Mouse (Mus musculus) liver, postnatal 0 days (tissue): Measurements from ENCODE around the gene Megf8. TPM values are rescaled to one million over a fixed set of nuclear protein-coding genes. Genes with fewer than 3 reads are reported as not detected.
A peak's percentile ranks its signal among the peaks of the same experiment; 100 is the strongest.

Source experiments
- ATAC-seq: fragments of 200-750 bp; cut with Nextera tagmentation; 2 replicates; pipeline ENCODE4 v1.8.0; 2017; ENCODE audit warnings: mild to moderate bottlenecking, moderate library complexity
- DNase-seq: peaks from one replicate; pipeline ENCODE4 v3.0.0-alpha.2; 2016
- H3K27ac ChIP-seq: fragments of 300-500 bp; sonication (generic); 2 replicates; pipeline ENCODE4 v1.5.1; 2014; ENCODE audit warnings: antibody characterized with exemption, moderate library complexity, mild to moderate bottlenecking, low read depth
- H3K27me3 ChIP-seq: fragments of 300-500 bp; sonication (generic); 2 replicates; pipeline ENCODE4 v1.6.1; 2014; ENCODE audit warnings: low read length, control low read depth, mixed read lengths; ENCODE audit not compliant: insufficient read depth
- H3K36me3 ChIP-seq: fragments of 300-500 bp; sonication (generic); replicated peaks from 2 replicates; pipeline ENCODE4 v1.6.1; 2014; ENCODE audit warnings: mild to moderate bottlenecking, control low read depth, low read length, moderate library complexity, mixed read lengths; ENCODE audit not compliant: insufficient read depth
- H3K4me1 ChIP-seq: fragments of 300-500 bp; sonication (generic); 2 replicates; pipeline ENCODE4 v1.6.1; 2014; ENCODE audit warnings: antibody characterized with exemption, mild to moderate bottlenecking, control low read depth; ENCODE audit not compliant: insufficient read depth
- H3K4me2 ChIP-seq: fragments of 300-500 bp; sonication (generic); 2 replicates; pipeline ENCODE4 v1.6.1; 2014; ENCODE audit warnings: low read depth, mild to moderate bottlenecking, low read length, moderate library complexity, mixed read lengths
- H3K4me3 ChIP-seq: fragments of 300-500 bp; sonication (generic); 2 replicates; pipeline ENCODE4 v1.5.1; 2014; ENCODE audit warnings: low read depth, low read length
- H3K9ac ChIP-seq: fragments of 300-500 bp; sonication (generic); replicated peaks from 2 replicates; pipeline ENCODE4 v1.6.1; 2014; ENCODE audit warnings: mild to moderate bottlenecking, moderate library complexity
- H3K9me3 ChIP-seq: fragments of 300-500 bp; sonication (generic); 2 replicates; pipeline ENCODE4 v1.6.1; 2016; ENCODE audit warnings: mild to moderate bottlenecking, control low read depth, low read length, mixed read lengths
- CTCF ChIP-seq: sonication (generic); IDR thresholded peaks from 2 replicates; pipeline ENCODE4 v1.5.1; 2016; ENCODE audit warnings: antibody characterized with exemption, low read depth
- EP300 ChIP-seq: IDR thresholded peaks from 2 replicates; pipeline ENCODE4 v1.6.1; 2016; ENCODE audit warnings: antibody characterized with exemption, low read depth, mild to moderate bottlenecking
- WGBS: fragments of 180-500 bp; shearing (Covaris S2); extraction: QIAGEN DNeasy Blood & Tissue Kit; methylation state at CpG from one replicate; pipeline ENCODE4 v1.1.7; 2014; ENCODE audit not compliant: insufficient replicate concordance; 5-methylcytosine and 5-hydroxymethylcytosine counted together
- polyA plus RNA-seq: library from polyadenylated mRNA; unstranded; fragments of >200 nt; fragmentation: Nextera tagmentation; extraction: Ambion mirVana; gene quantifications from 2 replicates; pipeline ENCODE4 v1.2.1, GENCODE M21; 2015

Megf8 gene
- polyA plus RNA-seq, 1 experiment from 2014 or later, result 0.81 TPM

GRCm38 (mm10) chr7:25288721-25289120 is 28.2 kb upstream of the Megf8 start:
- 85% methylated on average over 3 of the region's 3 CpGs for WGBS
- no peak for TF ChIP-seq EP300
- no peak for TF ChIP-seq CTCF
- H3K4me3 ChIP-seq, result no peak overlapping the region

DNA sequence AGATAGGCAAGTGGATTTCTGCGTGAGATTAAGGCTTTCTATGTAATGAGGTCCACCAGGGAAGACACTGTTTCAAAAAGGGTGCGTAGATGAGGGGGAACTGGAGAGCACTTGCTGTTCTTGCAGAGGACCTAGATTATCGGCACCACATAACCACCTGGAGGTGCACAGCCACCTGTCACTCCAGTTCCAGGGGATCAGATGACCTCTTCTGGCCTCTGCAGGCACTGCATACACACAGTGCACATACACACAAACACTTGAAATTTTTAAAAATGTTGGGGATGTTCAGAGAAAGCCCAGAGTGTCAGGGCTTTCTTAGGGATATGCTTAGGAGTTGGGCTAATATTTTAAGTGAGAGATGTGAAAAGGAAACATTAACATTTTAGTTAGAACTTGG is 27.0 kb upstream of the Megf8 start:
- Histone ChIP-seq H3K4me1 (no peaks in the 10 kb centered on the region), H3K27ac (no peak overlapping the region), H3K27me3 (no peaks in the 10 kb centered on the region), H3K4me3 (no peak overlapping the region), H3K4me2 (no peak overlapping the region), H3K9me3 (no peaks in the 10 kb centered on the region), H3K9ac (no peak overlapping the region), H3K36me3 (peaks cover 90% of the 10 kb centered on the region)
- no peak for ATAC-seq
- TF ChIP-seq EP300 (no peak), CTCF (peak; percentile 37)
- DNase-seq, result no peak
- 91% methylated on average over 3 of the region's 3 CpGs for WGBS

More at GRCm38 (mm10) chr7:25288721-25289120, 28.2 kb upstream of the Megf8 start:
- ATAC-seq (no peak), DNase-seq (no peak)
- Histone ChIP-seq H3K9me3 (no peaks in the 10 kb centered on the region), H3K4me2 (no peak overlapping the region), H3K27ac (no peak overlapping the region), H3K9ac (no peak overlapping the region), H3K27me3 (no peaks in the 10 kb centered on the region), H3K4me1 (peaks cover 8% of the 10 kb centered on the region), H3K36me3 (peaks cover 87% of the 10 kb centered on the region)

DNA sequence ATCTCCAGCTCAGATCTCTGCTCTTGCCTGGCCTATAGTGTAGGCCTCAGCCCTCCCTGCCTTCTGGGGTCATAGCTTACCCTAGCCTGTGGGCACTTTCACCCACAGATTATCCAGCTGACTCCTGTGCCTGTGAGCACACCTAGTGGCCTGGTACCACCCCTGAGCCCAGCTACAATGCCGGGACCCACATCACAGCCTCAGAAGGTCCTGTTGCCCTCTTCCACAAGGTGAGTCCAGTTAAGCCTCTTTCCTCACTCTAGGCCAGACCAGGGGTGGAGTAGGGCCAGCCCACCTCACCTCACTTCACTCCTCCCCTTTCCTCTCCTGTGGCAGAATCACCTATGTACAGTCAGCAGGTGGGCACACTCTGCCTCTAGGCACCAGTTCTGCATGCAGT is 26.5 kb upstream of the Megf8 start:
- Histone ChIP-seq H3K27ac (no peak overlapping the region), H3K9ac (no peak overlapping the region), H3K4me2 (no peak overlapping the region), H3K27me3 (no peaks in the 10 kb centered on the region), H3K4me3 (no peak overlapping the region), H3K9me3 (no peaks in the 10 kb centered on the region), H3K36me3 (peaks cover 85% of the 10 kb centered on the region), H3K4me1 (no peaks in the 10 kb centered on the region)
- DNase-seq, result no peak
- 94% methylated on average over 1 of the region's 1 CpGs for WGBS
- no peak for ATAC-seq
- TF ChIP-seq CTCF, result no peak
- no peak for TF ChIP-seq EP300

DNA sequence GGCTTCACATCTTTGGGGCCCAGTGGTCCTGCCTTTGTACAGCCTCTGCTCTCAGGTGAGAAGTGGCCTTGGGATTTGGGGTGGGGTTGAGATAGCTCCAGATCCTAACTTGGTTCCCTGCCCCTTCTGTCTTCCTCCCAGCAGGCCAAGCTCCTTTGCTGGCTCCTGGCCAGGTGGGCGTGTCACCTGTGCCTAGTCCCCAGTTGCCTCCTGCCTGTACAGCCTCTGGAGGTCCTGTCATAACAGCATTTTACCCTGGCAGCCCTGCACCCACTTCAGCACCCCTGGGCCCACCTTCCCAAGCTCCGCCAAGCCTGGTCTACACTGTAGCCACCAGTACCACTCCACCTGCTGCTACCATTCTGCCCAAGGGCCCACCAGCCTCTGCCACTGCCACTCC is 26.1 kb upstream of the Megf8 start:
- H3K36me3 ChIP-seq, result peaks cover 80% of the 10 kb centered on the region
- no peak overlapping the region for H3K4me3 ChIP-seq
- no peaks in the 10 kb centered on the region for H3K27me3 ChIP-seq
- H3K9ac ChIP-seq, result no peak overlapping the region
- H3K4me2 ChIP-seq, result no peak overlapping the region
- no peak for ATAC-seq
- TF ChIP-seq EP300, result no peak
- no peak for TF ChIP-seq CTCF
- no peaks in the 10 kb centered on the region for H3K4me1 ChIP-seq
- H3K27ac ChIP-seq, result no peak overlapping the region
- DNase-seq, result peak; percentile 72
- 68% methylated on average over 2 of the region's 2 CpGs for WGBS
- no peaks in the 10 kb centered on the region for H3K9me3 ChIP-seq

GRCm38 (mm10) chr7:25292107-25292506 is 24.9 kb upstream of the Megf8 start:
- 65% methylated on average over 7 of the region's 7 CpGs for WGBS
- Histone ChIP-seq H3K9ac (no peak overlapping the region), H3K4me2 (no peak overlapping the region), H3K36me3 (peaks cover 68% of the 10 kb centered on the region), H3K27me3 (no peaks in the 10 kb centered on the region), H3K27ac (no peak overlapping the region), H3K4me1 (peaks cover 7% of the 10 kb centered on the region), H3K9me3 (no peaks in the 10 kb centered on the region), H3K4me3 (no peak overlapping the region)
- no peak for ATAC-seq
- TF ChIP-seq CTCF, result no peak
- TF ChIP-seq EP300, result no peak
- no peak for DNase-seq

GRCm38 (mm10) chr7:25293191-25293739 is 23.7 kb upstream of the Megf8 start:
- no peak overlapping the region for H3K27ac ChIP-seq
- H3K9ac ChIP-seq, result no peak overlapping the region
- no peak overlapping the region for H3K4me2 ChIP-seq
- 87% methylated on average over 10 of the region's 10 CpGs for WGBS
- no peak overlapping the region for H3K4me3 ChIP-seq
- H3K4me1 ChIP-seq, result peaks cover 12% of the 10 kb centered on the region
- no peaks in the 10 kb centered on the region for H3K27me3 ChIP-seq
- ATAC-seq (no peak), DNase-seq (no peak)
- no peaks in the 10 kb centered on the region for H3K9me3 ChIP-seq
- TF ChIP-seq EP300, result no peak
- no peak for TF ChIP-seq CTCF
- peaks cover 57% of the 10 kb centered on the region for H3K36me3 ChIP-seq

DNA sequence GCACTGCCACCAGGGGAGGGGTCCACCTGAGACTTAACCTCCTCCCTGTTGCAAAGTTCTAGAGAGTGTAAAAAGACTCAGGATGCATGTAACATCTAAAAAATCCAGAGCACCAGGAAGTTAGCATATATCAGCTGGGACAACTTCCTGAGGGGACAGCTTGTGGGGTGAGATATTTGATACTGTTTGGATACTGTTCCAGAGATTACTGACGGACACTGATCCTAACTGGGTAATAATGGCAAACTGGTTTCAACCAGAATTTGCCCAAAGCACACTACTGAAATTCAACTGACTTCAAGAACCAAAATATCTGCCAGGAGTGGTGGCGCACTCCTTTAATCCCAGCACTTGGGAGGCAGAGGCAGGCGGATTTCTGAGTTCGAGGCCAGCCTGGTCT is 22.5 kb upstream of the Megf8 start:
- WGBS, result 85% methylated on average over 4 of the region's 4 CpGs
- ATAC-seq, result no peak
- H3K4me2 ChIP-seq, result no peak overlapping the region

More for the DNA sequence above, 22.5 kb upstream of the Megf8 start:
- no peak overlapping the region for H3K27ac ChIP-seq
- no peaks in the 10 kb centered on the region for H3K9me3 ChIP-seq
- H3K9ac ChIP-seq, result no peak overlapping the region
- H3K4me3 ChIP-seq, result no peak overlapping the region
- TF ChIP-seq EP300 (no peak), CTCF (no peak)
- H3K4me1 ChIP-seq, result peaks cover 12% of the 10 kb centered on the region
- no peaks in the 10 kb centered on the region for H3K27me3 ChIP-seq
- peaks cover 44% of the 10 kb centered on the region for H3K36me3 ChIP-seq
- DNase-seq, result no peak
